Mouse (Mus musculus) testis, adult 2 months (tissue): Measurements from ENCODE around the gene Prune2. TPM values are rescaled to one million over a fixed set of nuclear protein-coding genes. Genes with fewer than 3 reads are reported as not detected.

Source experiments
- H3K27ac ChIP-seq: fragments of 200-500 bp; 2 replicates; pipeline ENCODE4 v1.5.1; 2012; ENCODE audit warnings: low read depth, low read length; ENCODE audit not compliant: control insufficient read depth, insufficient read depth
- H3K27me3 ChIP-seq: fragments of 200-500 bp; 2 replicates; pipeline ENCODE4 v1.6.1; 2012; ENCODE audit warnings: mild to moderate bottlenecking, low read length, moderate library complexity; ENCODE audit not compliant: control insufficient read depth, insufficient read depth
- H3K36me3 ChIP-seq: fragments of 200-500 bp; 2 replicates; pipeline ENCODE4 v1.6.1; 2012; ENCODE audit warnings: mild to moderate bottlenecking, low read length; ENCODE audit not compliant: control insufficient read depth, insufficient read depth
- H3K4me1 ChIP-seq: fragments of 200-500 bp; 2 replicates; pipeline ENCODE4 v1.6.1; 2012; ENCODE audit warnings: low read length; ENCODE audit not compliant: control insufficient read depth, insufficient read depth
- H3K4me3 ChIP-seq: fragments of 200-500 bp; 2 replicates; pipeline ENCODE4 v1.5.1; 2012; ENCODE audit warnings: low read depth, mild to moderate bottlenecking, low read length, moderate library complexity, mixed read lengths; ENCODE audit not compliant: control insufficient read depth
- CTCF ChIP-seq: fragments of 200-500 bp; IDR thresholded peaks from 2 replicates; pipeline ENCODE4 v1.5.1; 2012; ENCODE audit warnings: low read depth, mild to moderate bottlenecking, inconsistent platforms, low read length, moderate library complexity; ENCODE audit not compliant: control insufficient read depth, insufficient read depth, insufficient replicate concordance
- POLR2A ChIP-seq: fragments of 200-500 bp; IDR thresholded peaks from 2 replicates; pipeline ENCODE4 v1.6.1; 2012; ENCODE audit warnings: low read depth, mild to moderate bottlenecking, inconsistent platforms, low read length, moderate library complexity; ENCODE audit not compliant: control insufficient read depth
- polyA plus RNA-seq: library from polyadenylated mRNA; depleted of rRNA; stranded (reverse); fragments of >200 nt; gene quantifications from 2 replicates; pipeline ENCODE4 v1.2.3, GENCODE M21; 2012

The Prune2 gene
- polyA plus RNA-seq, 1 experiment = 0.27 TPM

DNA sequence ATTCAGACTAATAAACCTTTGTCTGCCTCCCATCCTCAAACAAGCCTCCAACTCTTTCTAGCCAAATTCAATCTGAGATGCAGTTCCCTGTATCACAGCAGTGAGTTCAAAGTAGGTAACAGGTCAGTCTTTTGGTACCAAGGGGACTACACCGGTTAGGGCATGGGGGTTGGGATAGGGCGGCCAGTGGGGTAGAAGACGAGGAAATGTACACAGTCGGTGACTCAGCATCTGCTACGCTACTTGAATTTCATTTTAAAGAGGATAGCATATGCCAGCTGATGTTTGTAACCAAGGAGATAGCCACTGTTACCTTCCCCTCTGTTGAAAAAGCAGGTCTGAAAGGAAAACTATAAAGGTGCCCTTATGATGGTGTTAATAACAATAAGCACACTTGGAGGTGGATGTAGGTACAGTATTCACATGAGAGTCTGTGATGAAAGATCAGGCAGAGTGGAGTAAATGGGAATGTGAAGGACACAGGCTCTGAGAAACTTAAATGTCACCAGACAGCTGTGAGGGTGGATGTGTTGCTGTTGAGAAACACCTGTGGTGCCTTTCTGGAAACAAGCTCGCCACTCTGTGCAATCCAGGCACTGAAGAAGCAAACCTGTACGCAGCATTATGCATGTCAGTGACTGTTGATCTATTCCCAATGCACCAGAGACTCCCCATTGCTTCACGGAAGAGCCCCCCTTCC, 5.1 kb upstream of the Prune2 start:
- TF ChIP-seq POLR2A (no peak), CTCF (no peak)
- Histone ChIP-seq H3K4me1 (peaks cover 3% of the 10 kb centered on the region), H3K27me3 (no peaks in the 10 kb centered on the region), H3K27ac (no peak overlapping the region), H3K36me3 (no peaks in the 10 kb centered on the region), H3K4me3 (no peak overlapping the region)

- no peak overlapping the region for H3K4me3 ChIP-seq
- no peak for TF ChIP-seq CTCF
- TF ChIP-seq POLR2A = no peak
- peaks cover 6% of the 10 kb centered on the region for H3K4me1 ChIP-seq
- no peaks in the 10 kb centered on the region for H3K27me3 ChIP-seq
- no peaks in the 10 kb centered on the region for H3K36me3 ChIP-seq
- H3K27ac ChIP-seq = no peak overlapping the region
These were observed 1.2 kb upstream of the Prune2 start for GRCm38 (mm10) chr19:16954736-16955135.

- H3K27me3 ChIP-seq = no peaks in the 10 kb centered on the region
- TF ChIP-seq POLR2A (no peak), CTCF (no peak)
- peaks cover 6% of the 10 kb centered on the region for H3K4me1 ChIP-seq
- H3K36me3 ChIP-seq = no peaks in the 10 kb centered on the region
- no peak overlapping the region for H3K27ac ChIP-seq
- H3K4me3 ChIP-seq = no peak overlapping the region
These were observed 696 bp upstream of the Prune2 start for GRCm38 (mm10) chr19:16955231-16955612.

GRCm38 (mm10) chr19:16956319-16956718, 401 bp downstream of the Prune2 start:
- H3K27me3 ChIP-seq = no peaks in the 10 kb centered on the region
- H3K4me3 ChIP-seq = no peak overlapping the region
- H3K36me3 ChIP-seq = no peaks in the 10 kb centered on the region
- peaks cover 6% of the 10 kb centered on the region for H3K4me1 ChIP-seq
- no peak overlapping the region for H3K27ac ChIP-seq
- no peak for TF ChIP-seq CTCF
- TF ChIP-seq POLR2A = no peak

DNA sequence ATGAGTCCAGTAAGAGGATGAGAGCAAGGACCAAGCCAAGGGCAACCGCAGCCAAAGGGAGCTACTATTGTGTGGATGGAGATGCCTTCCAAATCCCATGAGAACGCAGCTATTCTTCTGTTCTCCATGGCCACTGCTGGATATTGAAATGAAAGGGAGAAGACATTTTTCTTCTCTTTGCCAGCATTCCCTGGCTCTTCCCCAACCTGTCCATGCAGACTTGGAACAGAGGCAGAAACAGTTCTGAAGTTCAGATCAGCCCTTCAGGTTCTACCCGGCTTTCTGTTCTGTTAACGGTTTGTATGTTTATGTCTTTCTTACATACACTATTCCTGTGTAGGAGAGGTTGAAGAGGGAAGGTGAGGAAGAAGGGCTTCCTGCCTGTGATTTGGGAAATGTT, 3.1 kb downstream of the Prune2 start:
- Histone ChIP-seq H3K36me3 (no peaks in the 10 kb centered on the region), H3K4me1 (peaks cover 6% of the 10 kb centered on the region), H3K27me3 (no peaks in the 10 kb centered on the region), H3K4me3 (no peak overlapping the region), H3K27ac (no peak overlapping the region)
- TF ChIP-seq CTCF = no peak
- no peak for TF ChIP-seq POLR2A

GRCm38 (mm10) chr19:16959551-16959950, 3.6 kb downstream of the Prune2 start:
- no peak overlapping the region for H3K4me3 ChIP-seq
- no peaks in the 10 kb centered on the region for H3K27me3 ChIP-seq
- TF ChIP-seq POLR2A (no peak), CTCF (no peak)
- H3K4me1 ChIP-seq = peaks cover 6% of the 10 kb centered on the region
- H3K36me3 ChIP-seq = no peaks in the 10 kb centered on the region
- H3K27ac ChIP-seq = no peak overlapping the region

DNA sequence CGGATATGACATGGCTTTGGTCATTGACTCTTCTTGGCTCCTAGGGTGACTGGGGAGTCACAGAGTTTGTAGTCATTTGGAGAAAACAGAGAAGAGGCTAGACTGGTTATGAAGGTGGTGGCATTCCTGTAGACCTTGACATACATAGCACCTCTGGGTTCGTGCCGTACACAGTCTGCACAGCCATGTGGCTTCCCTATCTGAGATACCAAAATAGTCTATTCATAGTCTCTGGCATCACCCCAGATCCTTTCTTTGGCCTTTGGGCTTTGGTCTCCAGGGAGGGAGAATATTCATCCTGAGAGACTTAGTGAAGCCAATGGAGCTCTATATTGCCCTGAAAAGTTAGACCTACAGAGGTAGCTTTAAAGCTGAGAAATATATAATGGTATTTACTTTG, 5.1 kb downstream of the Prune2 start:
- no peaks in the 10 kb centered on the region for H3K27me3 ChIP-seq
- TF ChIP-seq CTCF (no peak), POLR2A (no peak)

More for the DNA sequence above, 5.1 kb downstream of the Prune2 start:
- Histone ChIP-seq H3K4me3 (no peak overlapping the region), H3K4me1 (peaks cover 1% of the 10 kb centered on the region), H3K36me3 (no peaks in the 10 kb centered on the region), H3K27ac (no peak overlapping the region)
